Mouse (Mus musculus) liver, postnatal 0 days (tissue): ENCODE measurements around the gene Ubfd1. TPM values are rescaled to one million over a fixed set of nuclear protein-coding genes. Genes with fewer than 3 reads are reported as not detected.

Source experiments
- ATAC-seq: fragments of 200-750 bp; cut with Nextera tagmentation; 2 replicates; pipeline ENCODE4 v1.8.0; 2017; ENCODE audit warnings: mild to moderate bottlenecking, moderate library complexity
- DNase-seq: peaks from one replicate; pipeline ENCODE4 v3.0.0-alpha.2; 2016
- H3K27ac ChIP-seq: fragments of 300-500 bp; sonication (generic); 2 replicates; pipeline ENCODE4 v1.5.1; 2014; ENCODE audit warnings: antibody characterized with exemption, moderate library complexity, mild to moderate bottlenecking, low read depth
- H3K27me3 ChIP-seq: fragments of 300-500 bp; sonication (generic); 2 replicates; pipeline ENCODE4 v1.6.1; 2014; ENCODE audit warnings: low read length, control low read depth, mixed read lengths; ENCODE audit not compliant: insufficient read depth
- H3K36me3 ChIP-seq: fragments of 300-500 bp; sonication (generic); replicated peaks from 2 replicates; pipeline ENCODE4 v1.6.1; 2014; ENCODE audit warnings: mild to moderate bottlenecking, control low read depth, low read length, moderate library complexity, mixed read lengths; ENCODE audit not compliant: insufficient read depth
- H3K4me1 ChIP-seq: fragments of 300-500 bp; sonication (generic); 2 replicates; pipeline ENCODE4 v1.6.1; 2014; ENCODE audit warnings: antibody characterized with exemption, mild to moderate bottlenecking, control low read depth; ENCODE audit not compliant: insufficient read depth
- H3K4me2 ChIP-seq: fragments of 300-500 bp; sonication (generic); 2 replicates; pipeline ENCODE4 v1.6.1; 2014; ENCODE audit warnings: low read depth, mild to moderate bottlenecking, low read length, moderate library complexity, mixed read lengths
- H3K4me3 ChIP-seq: fragments of 300-500 bp; sonication (generic); 2 replicates; pipeline ENCODE4 v1.5.1; 2014; ENCODE audit warnings: low read depth, low read length
- H3K9ac ChIP-seq: fragments of 300-500 bp; sonication (generic); replicated peaks from 2 replicates; pipeline ENCODE4 v1.6.1; 2014; ENCODE audit warnings: mild to moderate bottlenecking, moderate library complexity
- H3K9me3 ChIP-seq: fragments of 300-500 bp; sonication (generic); 2 replicates; pipeline ENCODE4 v1.6.1; 2016; ENCODE audit warnings: mild to moderate bottlenecking, control low read depth, low read length, mixed read lengths
- CTCF ChIP-seq: sonication (generic); IDR thresholded peaks from 2 replicates; pipeline ENCODE4 v1.5.1; 2016; ENCODE audit warnings: antibody characterized with exemption, low read depth
- EP300 ChIP-seq: IDR thresholded peaks from 2 replicates; pipeline ENCODE4 v1.6.1; 2016; ENCODE audit warnings: antibody characterized with exemption, low read depth, mild to moderate bottlenecking
- WGBS: fragments of 180-500 bp; shearing (Covaris S2); extraction: QIAGEN DNeasy Blood & Tissue Kit; methylation state at CpG from one replicate; pipeline ENCODE4 v1.1.7; 2014; ENCODE audit not compliant: insufficient replicate concordance; 5-methylcytosine and 5-hydroxymethylcytosine counted together
- polyA plus RNA-seq: library from polyadenylated mRNA; unstranded; fragments of >200 nt; fragmentation: Nextera tagmentation; extraction: Ambion mirVana; gene quantifications from 2 replicates; pipeline ENCODE4 v1.2.1, GENCODE M21; 2015

The Ubfd1 gene
- polyA plus RNA-seq, 1 experiment from 2014 or later, result 10.9 TPM

- no peak for DNase-seq
- ATAC-seq, result no peak
- 38% methylated on average over 3 of the region's 3 CpGs for WGBS
- Histone ChIP-seq H3K4me3 (no peak overlapping the region), H3K9me3 (no peaks in the 10 kb centered on the region), H3K27me3 (no peaks in the 10 kb centered on the region), H3K36me3 (0 out of 2 replicates have a peak, but pooled peaks cover under 1% of the 10 kb centered on the region), H3K4me2 (no peak overlapping the region), H3K27ac (no peak overlapping the region), H3K9ac (no peak overlapping the region), H3K4me1 (no peaks in the 10 kb centered on the region)
- no peak for TF ChIP-seq EP300
- no peak for TF ChIP-seq CTCF
Observed at GRCm38 (mm10) chr7:122033371-122033770, 33.6 kb upstream of the Ubfd1 start.

DNA sequence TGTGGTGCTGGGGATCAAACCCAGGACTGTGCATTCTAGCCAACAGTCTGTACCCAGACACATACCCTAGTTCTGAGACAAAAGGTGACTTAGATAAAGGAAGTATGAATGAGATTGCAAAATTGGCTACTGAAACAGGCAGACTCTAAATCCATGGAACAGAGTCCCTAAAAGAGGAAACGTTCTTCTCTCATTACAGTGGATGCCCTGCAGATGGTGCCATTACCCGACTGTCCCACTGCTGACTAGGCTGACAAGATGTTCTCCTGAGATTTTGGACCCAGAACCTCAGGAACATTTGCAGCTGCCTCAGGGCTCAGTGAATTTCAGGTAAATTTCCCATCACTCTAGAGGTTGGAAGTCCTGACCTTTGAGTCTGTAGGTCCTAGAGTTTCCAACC lies 32.6 kb upstream of the Ubfd1 start:
- H3K27ac ChIP-seq, result no peak overlapping the region
- DNase-seq (no peak), ATAC-seq (no peak)
- no peak overlapping the region for H3K9ac ChIP-seq
- TF ChIP-seq CTCF, result peak; percentile 61
- TF ChIP-seq EP300, result no peak
- no peaks in the 10 kb centered on the region for H3K9me3 ChIP-seq
- WGBS, result 12% methylated on average over 2 of the region's 2 CpGs
- no peaks in the 10 kb centered on the region for H3K4me1 ChIP-seq
- H3K27me3 ChIP-seq, result no peaks in the 10 kb centered on the region
- no peak overlapping the region for H3K4me2 ChIP-seq
- H3K36me3 ChIP-seq, result peaks cover 4% of the 10 kb centered on the region; the same call in 1 of the 2 replicates
- no peak overlapping the region for H3K4me3 ChIP-seq

DNA sequence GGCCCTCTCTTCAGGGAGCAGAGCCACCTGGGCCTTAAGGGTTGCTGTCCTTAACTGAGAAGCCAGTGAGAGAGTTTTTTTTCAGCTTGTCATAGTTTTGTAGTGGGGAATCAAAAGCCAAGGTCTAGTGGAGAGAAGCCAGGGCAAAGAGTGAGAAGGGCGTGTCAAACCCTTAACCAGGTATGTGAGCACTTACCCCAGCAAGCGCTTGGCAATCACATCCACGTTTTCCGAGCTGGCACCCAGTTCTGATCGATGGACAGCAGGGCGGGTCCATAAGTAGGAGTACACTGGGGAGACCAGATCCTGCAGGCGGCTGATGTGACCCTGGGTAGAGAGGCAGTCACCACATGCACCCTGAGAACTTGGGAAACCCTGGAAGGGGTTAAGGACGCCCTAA lies 22.9 kb upstream of the Ubfd1 start:
- 86% methylated on average over 8 of the region's 8 CpGs for WGBS
- Histone ChIP-seq H3K36me3 (peaks cover 14% of the 10 kb centered on the region), H3K9ac (no peak overlapping the region), H3K4me3 (no peak overlapping the region), H3K27me3 (no peaks in the 10 kb centered on the region), H3K9me3 (no peaks in the 10 kb centered on the region), H3K4me2 (no peak overlapping the region), H3K27ac (no peak overlapping the region), H3K4me1 (0 out of 2 replicates have a peak, but pooled peaks cover 10% of the 10 kb centered on the region)
- TF ChIP-seq EP300, result no peak
- no peak for TF ChIP-seq CTCF
- DNase-seq (no peak), ATAC-seq (no peak)

DNA sequence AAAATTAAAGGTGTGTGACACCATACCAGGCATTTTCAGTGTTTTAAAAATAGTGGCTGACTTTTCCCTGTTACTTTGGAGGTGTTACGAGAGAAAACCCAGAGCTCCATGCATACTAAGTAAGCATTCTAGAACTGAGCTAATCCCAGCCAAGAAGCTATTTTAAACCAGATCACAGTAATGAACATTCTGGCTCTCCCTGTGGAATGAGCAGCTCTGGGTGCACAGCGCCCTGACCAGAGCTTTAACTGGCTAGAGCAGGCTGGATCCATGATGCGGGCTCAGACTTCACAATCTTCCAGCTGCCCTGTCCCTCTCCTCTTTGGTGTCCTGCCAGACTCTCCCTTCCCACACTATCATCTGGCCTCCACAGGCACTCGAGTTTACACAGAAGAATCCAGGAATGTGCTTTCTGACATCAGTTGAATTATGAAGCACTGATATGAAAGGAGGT lies 21.8 kb upstream of the Ubfd1 start:
- WGBS, result 74% methylated on average over 4 of the region's 4 CpGs
- Histone ChIP-seq H3K4me1 (0 out of 2 replicates have a peak, but pooled peaks cover 10% of the 10 kb centered on the region), H3K9ac (no peak overlapping the region), H3K4me2 (no peak overlapping the region), H3K27me3 (no peaks in the 10 kb centered on the region), H3K9me3 (no peaks in the 10 kb centered on the region), H3K36me3 (0 out of 2 replicates have a peak, but pooled peaks cover 9% of the 10 kb centered on the region), H3K4me3 (no peak overlapping the region), H3K27ac (no peak overlapping the region)
- no peak for TF ChIP-seq CTCF
- no peak for TF ChIP-seq EP300
- DNase-seq (no peak), ATAC-seq (no peak)

DNA sequence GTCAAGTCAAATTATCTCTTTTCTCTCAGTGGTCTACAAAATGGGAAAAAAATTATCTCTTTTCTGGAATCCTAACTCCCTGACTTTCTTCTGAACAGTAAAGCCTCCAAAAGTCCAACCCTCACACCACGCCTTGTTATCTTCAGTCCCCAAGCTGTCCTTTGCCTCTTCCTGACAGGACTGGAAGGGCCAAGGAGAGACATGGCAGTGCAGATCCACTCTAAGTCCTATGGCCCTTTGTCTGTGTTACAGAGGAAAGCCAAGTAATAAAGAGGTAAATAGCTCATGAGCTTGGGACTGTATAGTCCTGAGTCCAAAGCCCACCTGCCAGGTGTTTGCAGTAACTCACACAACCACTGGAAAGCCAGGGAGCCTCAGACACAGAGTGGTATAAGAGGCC lies 21.3 kb upstream of the Ubfd1 start:
- Histone ChIP-seq H3K4me3 (no peak overlapping the region), H3K9ac (no peak overlapping the region), H3K9me3 (no peaks in the 10 kb centered on the region), H3K27ac (no peak overlapping the region), H3K36me3 (0 out of 2 replicates have a peak, but pooled peaks cover 9% of the 10 kb centered on the region), H3K4me1 (0 out of 2 replicates have a peak, but pooled peaks cover 10% of the 10 kb centered on the region), H3K4me2 (no peak overlapping the region), H3K27me3 (no peaks in the 10 kb centered on the region)
- no peak for ATAC-seq
- WGBS, result 57% methylated on average over 1 of the region's 1 CpGs
- TF ChIP-seq CTCF, result no peak
- no peak for TF ChIP-seq EP300
- no peak for DNase-seq

DNA sequence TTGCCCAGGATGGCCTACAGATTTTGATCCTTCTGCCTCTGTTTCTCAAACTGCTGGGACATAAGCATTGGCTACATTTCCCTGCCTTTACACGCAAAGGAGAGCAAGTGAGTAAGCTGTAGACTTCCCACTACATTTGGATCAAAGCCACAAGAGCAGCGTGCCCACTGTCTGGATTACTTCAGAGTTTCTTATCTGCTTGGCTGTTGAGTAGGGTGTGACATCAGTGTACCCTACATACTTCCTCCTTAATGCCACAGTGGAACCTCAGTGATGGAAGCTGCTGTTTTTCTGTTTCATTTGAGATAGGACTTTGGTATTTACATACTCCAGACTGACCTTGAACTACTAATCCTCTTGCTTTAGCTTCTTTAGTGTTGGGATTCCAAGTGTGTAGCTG lies 20.2 kb upstream of the Ubfd1 start:
- 0 out of 2 replicates have a peak, but pooled peaks cover 10% of the 10 kb centered on the region for H3K4me1 ChIP-seq
- no peak overlapping the region for H3K4me2 ChIP-seq
- H3K4me3 ChIP-seq, result no peak overlapping the region
- H3K9me3 ChIP-seq, result no peaks in the 10 kb centered on the region
- TF ChIP-seq CTCF, result no peak
- peak; percentile 10; the same call in 1 of the 2 replicates for TF ChIP-seq EP300
- ATAC-seq, result peak; percentile 44; the same call in 1 of the 2 replicates
- H3K27ac ChIP-seq, result no peak overlapping the region
- H3K27me3 ChIP-seq, result no peaks in the 10 kb centered on the region
- H3K36me3 ChIP-seq, result peaks cover 9% of the 10 kb centered on the region; the same call in 1 of the 2 replicates
- 38% methylated on average over 2 of the region's 2 CpGs for WGBS
- no peak overlapping the region for H3K9ac ChIP-seq
- no peak for DNase-seq

GRCm38 (mm10) chr7:122048191-122048590 lies 18.8 kb upstream of the Ubfd1 start:
- no peak overlapping the region for H3K4me3 ChIP-seq
- H3K4me2 ChIP-seq, result no peak overlapping the region
- ATAC-seq (no peak), DNase-seq (no peak)
- no peak overlapping the region for H3K27ac ChIP-seq
- no peaks in the 10 kb centered on the region for H3K9me3 ChIP-seq
- 91% methylated on average over 9 of the region's 9 CpGs for WGBS
- H3K27me3 ChIP-seq, result no peaks in the 10 kb centered on the region
- peaks cover 7% of the 10 kb centered on the region; the same call in 1 of the 2 replicates for H3K36me3 ChIP-seq
- 0 out of 2 replicates have a peak, but pooled peaks cover 10% of the 10 kb centered on the region for H3K4me1 ChIP-seq
- no peak overlapping the region for H3K9ac ChIP-seq
- TF ChIP-seq EP300 (no peak), CTCF (no peak)
